Mouse (Mus musculus) kidney, postnatal 0 days (tissue): ENCODE data around the gene Hs3st3a1. TPM values are rescaled to one million over a fixed set of nuclear protein-coding genes. Genes with fewer than 3 reads are reported as not detected.
A peak's percentile ranks its signal among the peaks of the same experiment; 100 is the strongest.

Experiments used
- ATAC-seq: fragments of 200-750 bp; cut with Nextera tagmentation; replicated peaks from 2 replicates; pipeline ENCODE4 v1.8.0; 2017; ENCODE audit warnings: low read depth, moderate number of reproducible peaks, moderate TSS enrichment, moderate library complexity; ENCODE audit not compliant: low FRiP score
- DNase-seq: peaks from one replicate; pipeline ENCODE4 v3.0.0-alpha.2; 2016; ENCODE audit warnings: low spot score
- H3K27ac ChIP-seq: fragments of 300-500 bp; sonication (generic); 2 replicates; pipeline ENCODE4 v1.5.1; 2014; ENCODE audit warnings: mild to moderate bottlenecking
- H3K27me3 ChIP-seq: fragments of 300-500 bp; sonication (generic); 2 replicates; pipeline ENCODE4 v1.6.1; 2014; ENCODE audit warnings: low read length, mixed read lengths; ENCODE audit not compliant: insufficient read depth
- H3K36me3 ChIP-seq: fragments of 300-500 bp; sonication (generic); 2 replicates; pipeline ENCODE4 v1.6.1; 2014; ENCODE audit warnings: low read length, mixed read lengths; ENCODE audit not compliant: insufficient read depth
- H3K4me1 ChIP-seq: fragments of 300-500 bp; sonication (generic); replicated peaks from 2 replicates; pipeline ENCODE4 v1.6.1; 2014; ENCODE audit warnings: antibody characterized with exemption, low read length, mixed read lengths; ENCODE audit not compliant: insufficient read depth
- H3K4me2 ChIP-seq: fragments of 300-500 bp; sonication (generic); 2 replicates; pipeline ENCODE4 v1.6.1; 2014; ENCODE audit warnings: mild to moderate bottlenecking, low read length, moderate library complexity, mixed read lengths
- H3K4me3 ChIP-seq: fragments of 300-500 bp; sonication (generic); replicated peaks from 2 replicates; pipeline ENCODE4 v1.5.1; 2014; ENCODE audit warnings: low read depth, low read length
- H3K9ac ChIP-seq: fragments of 300-500 bp; sonication (generic); 2 replicates; pipeline ENCODE4 v1.6.1; 2014; ENCODE audit warnings: low read depth, low read length
- H3K9me3 ChIP-seq: fragments of 300-500 bp; sonication (generic); replicated peaks from 2 replicates; pipeline ENCODE4 v1.6.1; 2016; ENCODE audit warnings: low read length, inconsistent platforms, mixed read lengths
- CTCF ChIP-seq: IDR thresholded peaks from 2 replicates; pipeline ENCODE4 v1.5.1; 2016; ENCODE audit warnings: antibody characterized with exemption, low read depth, mild to moderate bottlenecking, moderate library complexity
- WGBS: fragments of 180-500 bp; shearing (Covaris S2); extraction: QIAGEN DNeasy Blood & Tissue Kit; methylation state at CpG from one replicate; pipeline ENCODE4 v1.1.7; 2014; 5-methylcytosine and 5-hydroxymethylcytosine counted together
- polyA plus RNA-seq: library from polyadenylated mRNA; unstranded; fragments of >200 nt; fragmentation: Nextera tagmentation; extraction: Ambion mirVana; gene quantifications from 2 replicates; pipeline ENCODE4 v1.2.1, GENCODE M21; 2015

Hs3st3a1 gene
- polyA plus RNA-seq, 1 experiment from 2014 or later: 2.2 TPM

GRCm38 (mm10) chr11:64542335-64542734, 107.2 kb downstream of the Hs3st3a1 start:
- 46% methylated on average over 6 of the region's 6 CpGs for whole genome bisulfite sequencing
- no peak overlapping the region for H3K27ac ChIP-seq
- H3K4me2 ChIP-seq: no peak overlapping the region
- H3K4me3 ChIP-seq: no peak overlapping the region
- no peak for TF ChIP-seq CTCF
- H3K27me3 ChIP-seq: 0 out of 2 replicates have a peak, but pooled peaks cover 4% of the 10 kb centered on the region
- ATAC-seq (no peak), DNase-seq (no peak)
- no peaks in the 10 kb centered on the region for H3K36me3 ChIP-seq
- H3K9ac ChIP-seq: no peak overlapping the region
- 0 out of 2 replicates have a peak, but pooled peaks cover 7% of the 10 kb centered on the region for H3K4me1 ChIP-seq
- no peaks in the 10 kb centered on the region for H3K9me3 ChIP-seq

GRCm38 (mm10) chr11:64543181-64543641, 108.1 kb downstream of the Hs3st3a1 start:
- Histone ChIP-seq H3K4me2 (no peak overlapping the region), H3K27ac (no peak overlapping the region), H3K4me3 (no peak overlapping the region), H3K36me3 (no peaks in the 10 kb centered on the region), H3K9ac (no peak overlapping the region), H3K4me1 (0 out of 2 replicates have a peak, but pooled peaks cover 7% of the 10 kb centered on the region), H3K9me3 (no peaks in the 10 kb centered on the region), H3K27me3 (0 out of 2 replicates have a peak, but pooled peaks cover 4% of the 10 kb centered on the region)
- TF ChIP-seq CTCF: no peak
- ATAC-seq: no peak
- 21% methylated on average over 9 of the region's 9 CpGs for WGBS
- DNase-seq: peak; percentile 18

- no peak for DNase-seq
- ATAC-seq: no peak
- WGBS: 42% methylated on average over 5 of the region's 5 CpGs
Measured at GRCm38 (mm10) chr11:64544236-64544635, 109.1 kb downstream of the Hs3st3a1 start.

GRCm38 (mm10) chr11:64549380-64549779, 114.2 kb downstream of the Hs3st3a1 start:
- no peak overlapping the region for H3K9ac ChIP-seq
- no peak for TF ChIP-seq CTCF
- no peaks in the 10 kb centered on the region for H3K4me1 ChIP-seq
- DNase-seq (no peak), ATAC-seq (no peak)
- H3K27ac ChIP-seq: no peak overlapping the region
- WGBS: 50% methylated on average over 7 of the region's 7 CpGs
- H3K4me3 ChIP-seq: no peak overlapping the region
- no peaks in the 10 kb centered on the region for H3K9me3 ChIP-seq
- no peak overlapping the region for H3K4me2 ChIP-seq
- H3K27me3 ChIP-seq: no peaks in the 10 kb centered on the region
- no peaks in the 10 kb centered on the region for H3K36me3 ChIP-seq

More at GRCm38 (mm10) chr11:64544236-64544635, 109.1 kb downstream of the Hs3st3a1 start:
- Histone ChIP-seq H3K36me3 (no peaks in the 10 kb centered on the region), H3K27me3 (0 out of 2 replicates have a peak, but pooled peaks cover 4% of the 10 kb centered on the region), H3K4me3 (no peak overlapping the region), H3K27ac (no peak overlapping the region), H3K4me2 (no peak overlapping the region), H3K9ac (no peak overlapping the region), H3K4me1 (0 out of 2 replicates have a peak, but pooled peaks cover 7% of the 10 kb centered on the region), H3K9me3 (no peaks in the 10 kb centered on the region)
- no peak for TF ChIP-seq CTCF

GRCm38 (mm10) chr11:64549955-64550354, 114.8 kb downstream of the Hs3st3a1 start:
- no peaks in the 10 kb centered on the region for H3K27me3 ChIP-seq
- H3K27ac ChIP-seq: no peak overlapping the region
- no peak for TF ChIP-seq CTCF
- no peak overlapping the region for H3K4me3 ChIP-seq
- H3K9me3 ChIP-seq: no peaks in the 10 kb centered on the region
- no peaks in the 10 kb centered on the region for H3K36me3 ChIP-seq
- no peaks in the 10 kb centered on the region for H3K4me1 ChIP-seq
- no peak for ATAC-seq
- no peak overlapping the region for H3K9ac ChIP-seq
- no peak for DNase-seq
- WGBS: 67% methylated on average over 8 of the region's 8 CpGs
- H3K4me2 ChIP-seq: no peak overlapping the region

GRCm38 (mm10) chr11:64558282-64558681, 123.2 kb downstream of the Hs3st3a1 start:
- DNase-seq (no peak), ATAC-seq (no peak)
- Histone ChIP-seq H3K9me3 (no peaks in the 10 kb centered on the region), H3K4me3 (no peak overlapping the region), H3K27ac (no peak overlapping the region), H3K27me3 (no peaks in the 10 kb centered on the region), H3K36me3 (no peaks in the 10 kb centered on the region), H3K4me1 (no peaks in the 10 kb centered on the region), H3K4me2 (no peak overlapping the region), H3K9ac (no peak overlapping the region)
- 86% methylated on average over 2 of the region's 2 CpGs for WGBS
- no peak for TF ChIP-seq CTCF

GRCm38 (mm10) chr11:64559388-64559787, 124.3 kb downstream of the Hs3st3a1 start:
- WGBS: 64% methylated on average over 1 of the region's 1 CpGs
- ATAC-seq (no peak), DNase-seq (no peak)
- Histone ChIP-seq H3K9ac (no peak overlapping the region), H3K27me3 (no peaks in the 10 kb centered on the region), H3K27ac (no peak overlapping the region), H3K4me2 (no peak overlapping the region), H3K4me1 (no peaks in the 10 kb centered on the region), H3K9me3 (no peaks in the 10 kb centered on the region), H3K4me3 (no peak overlapping the region), H3K36me3 (no peaks in the 10 kb centered on the region)
- no peak for TF ChIP-seq CTCF
